Mouse (Mus musculus): ENCODE measurements at regions not wholly inside any gene's neighbourhood (a gene's known extent, or its start where the extent isn't known, plus 50 kb on each side); places are given as distances from the start of the nearest gene placed in this dataset.

DNA sequence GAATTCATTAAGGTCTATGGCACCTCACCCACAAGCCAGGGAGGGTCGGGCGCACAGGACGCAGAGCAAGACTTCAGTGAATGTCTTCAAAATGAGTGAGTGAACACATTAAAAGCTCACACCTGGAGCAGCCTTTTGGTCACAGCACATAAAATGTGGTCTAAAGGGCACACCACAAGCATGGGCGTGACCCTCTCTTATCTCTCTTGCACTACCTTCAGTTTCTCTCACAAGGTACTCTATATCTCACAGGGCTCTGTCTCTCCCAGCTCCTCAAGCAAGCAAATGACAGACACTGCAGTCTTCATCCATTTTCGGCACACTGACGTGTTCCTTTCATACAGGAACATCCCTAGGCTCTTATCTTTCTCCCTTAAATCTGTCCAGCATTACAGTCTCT lies 444.0 kb downstream of the Slc16a7 start:
- ATAC-seq (ENCODE audit: low FRiP score, low TSS enrichment) = no peak
- 93% methylated on average over 6 of the region's 6 CpGs for WGBS
- Histone ChIP-seq H3K27me3 (ENCODE audit: control insufficient read depth, insufficient read depth, low read length) (no peaks in the 10 kb centered on the region), H3K4me1 (ENCODE audit: control insufficient read depth, insufficient read depth, low read length) (no peaks in the 10 kb centered on the region), H3K9me3 (ENCODE audit: control insufficient read depth, low read length) (no peaks in the 10 kb centered on the region), H3K36me3 (ENCODE audit: control insufficient read depth, insufficient read depth, low read length) (no peaks in the 10 kb centered on the region), H3K4me2 (ENCODE audit: low read length) (no peak overlapping the region), H3K4me3 (replicated peaks; ENCODE audit: low read depth, low read length) (no peak overlapping the region), H3K27ac (replicated peaks; ENCODE audit: low read depth, low read length) (no peak overlapping the region), H3K9ac (replicated peaks; ENCODE audit: low read length) (no peak overlapping the region)
- no peak for DNase-seq

DNA sequence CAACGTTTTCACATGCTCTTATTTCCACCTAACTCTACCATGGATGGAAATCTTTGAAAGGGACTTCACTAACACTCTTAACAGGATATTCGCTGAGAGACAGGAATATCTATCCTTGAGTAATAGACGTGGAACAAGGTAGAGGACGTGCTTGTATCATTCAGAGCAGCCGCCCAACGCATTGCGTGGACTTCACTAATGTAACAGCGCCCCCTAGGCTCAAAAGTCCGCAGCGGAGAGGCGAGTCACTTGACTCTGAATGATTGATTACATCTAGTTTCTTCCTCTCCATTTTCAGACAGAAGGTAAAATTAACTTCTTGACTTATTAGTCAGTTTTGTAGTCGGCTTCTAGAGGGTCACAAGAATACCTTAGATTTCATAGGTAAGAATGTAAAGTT lies 447.1 kb downstream of the Slc16a7 start:
- no peak overlapping the region for H3K4me3 ChIP-seq (replicated peaks; ENCODE audit: low read depth, low read length)
- no peaks in the 10 kb centered on the region for H3K27me3 ChIP-seq (ENCODE audit: control insufficient read depth, insufficient read depth, low read length)
- ATAC-seq (ENCODE audit: low FRiP score, low TSS enrichment) = no peak
- no peaks in the 10 kb centered on the region for H3K36me3 ChIP-seq (ENCODE audit: control insufficient read depth, insufficient read depth, low read length)
- WGBS = 56% methylated on average over 12 of the region's 12 CpGs
- H3K27ac ChIP-seq (replicated peaks; ENCODE audit: low read depth, low read length) = no peak overlapping the region
- H3K4me1 ChIP-seq (ENCODE audit: control insufficient read depth, insufficient read depth, low read length) = no peaks in the 10 kb centered on the region
- no peak overlapping the region for H3K9ac ChIP-seq (replicated peaks; ENCODE audit: low read length)
- no peak overlapping the region for H3K4me2 ChIP-seq (ENCODE audit: low read length)
- peak; percentile 42 for DNase-seq
- no peaks in the 10 kb centered on the region for H3K9me3 ChIP-seq (ENCODE audit: control insufficient read depth, low read length)

DNA sequence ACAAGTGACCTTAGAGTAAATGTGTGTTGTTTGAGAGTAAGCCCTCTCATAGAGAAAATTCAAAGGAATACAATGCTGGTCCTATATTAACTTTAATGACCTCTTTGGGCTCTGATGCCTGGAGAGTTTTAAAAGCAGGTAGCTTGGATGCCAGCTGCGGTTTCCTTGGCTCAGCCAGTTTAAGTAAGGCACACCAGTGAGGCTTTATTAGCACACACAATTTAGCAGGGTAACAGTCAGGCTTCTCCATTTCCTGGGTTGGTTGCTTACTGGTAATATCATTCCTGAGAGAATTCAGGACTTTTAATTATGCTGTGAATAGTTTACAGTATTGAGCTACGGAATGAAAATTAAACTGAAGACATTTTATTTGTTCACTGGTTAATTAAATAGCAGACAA lies 462.0 kb downstream of the Slc16a7 start:
- 73% methylated on average over 2 of the region's 2 CpGs for WGBS
- Histone ChIP-seq H3K4me2 (ENCODE audit: low read length) (no peak overlapping the region), H3K36me3 (ENCODE audit: control insufficient read depth, insufficient read depth, low read length) (no peaks in the 10 kb centered on the region), H3K27me3 (ENCODE audit: control insufficient read depth, insufficient read depth, low read length) (no peaks in the 10 kb centered on the region), H3K9ac (replicated peaks; ENCODE audit: low read length) (no peak overlapping the region), H3K27ac (replicated peaks; ENCODE audit: low read depth, low read length) (no peak overlapping the region), H3K4me1 (ENCODE audit: control insufficient read depth, insufficient read depth, low read length) (no peaks in the 10 kb centered on the region), H3K4me3 (replicated peaks; ENCODE audit: low read depth, low read length) (no peak overlapping the region), H3K9me3 (ENCODE audit: control insufficient read depth, low read length) (no peaks in the 10 kb centered on the region)
- DNase-seq (peak; percentile 3), ATAC-seq (ENCODE audit: low FRiP score, low TSS enrichment) (no peak)

DNA sequence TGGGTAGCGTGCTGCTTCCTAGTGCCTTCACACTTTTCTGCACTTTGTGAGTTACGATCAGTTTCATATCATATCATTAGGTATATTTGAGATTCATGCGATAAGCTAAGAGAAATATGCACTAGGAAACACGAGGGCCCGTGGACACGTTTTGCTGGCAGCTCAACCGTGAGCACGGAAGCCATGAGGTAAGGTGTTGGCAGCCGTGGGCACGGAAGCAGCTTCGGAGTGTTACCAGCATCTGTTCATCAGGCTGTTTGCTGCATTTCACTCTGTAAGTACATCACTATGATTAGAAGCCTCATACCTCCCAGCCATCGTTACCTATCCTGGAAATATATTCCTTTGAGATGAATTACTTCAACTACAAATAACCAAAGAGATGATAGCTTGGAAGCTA lies 489.2 kb downstream of the Slc16a7 start:
- Histone ChIP-seq H3K27me3 (ENCODE audit: control insufficient read depth, insufficient read depth, low read length) (no peaks in the 10 kb centered on the region), H3K4me1 (ENCODE audit: control insufficient read depth, insufficient read depth, low read length) (no peaks in the 10 kb centered on the region), H3K4me2 (ENCODE audit: low read length) (no peak overlapping the region), H3K9ac (replicated peaks; ENCODE audit: low read length) (no peak overlapping the region), H3K4me3 (replicated peaks; ENCODE audit: low read depth, low read length) (no peak overlapping the region), H3K27ac (replicated peaks; ENCODE audit: low read depth, low read length) (no peak overlapping the region), H3K36me3 (ENCODE audit: control insufficient read depth, insufficient read depth, low read length) (no peaks in the 10 kb centered on the region), H3K9me3 (ENCODE audit: control insufficient read depth, low read length) (no peaks in the 10 kb centered on the region)
- WGBS = 93% methylated on average over 12 of the region's 12 CpGs
- DNase-seq (no peak), ATAC-seq (ENCODE audit: low FRiP score, low TSS enrichment) (no peak)

DNA sequence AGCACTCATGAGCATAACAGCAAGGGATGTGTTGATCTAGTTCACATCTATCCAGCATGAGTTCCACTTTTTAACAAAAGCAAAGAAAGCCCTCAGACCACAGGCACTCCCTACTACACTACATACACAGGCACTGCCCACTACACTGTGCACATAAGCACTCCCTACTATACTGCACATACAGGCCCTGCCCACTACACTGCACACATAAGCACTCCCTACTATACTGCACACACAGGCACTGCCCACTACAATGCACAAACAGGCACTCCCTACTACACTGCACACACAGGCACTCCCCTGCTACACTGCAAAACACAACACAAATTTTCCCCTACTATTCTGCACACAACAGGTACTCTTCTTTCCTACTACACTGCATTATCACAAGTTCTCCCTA lies 510.7 kb downstream of the Slc16a7 start:
- Histone ChIP-seq H3K27me3 (ENCODE audit: control insufficient read depth, insufficient read depth, low read length) (no peaks in the 10 kb centered on the region), H3K27ac (replicated peaks; ENCODE audit: low read depth, low read length) (no peak overlapping the region), H3K36me3 (ENCODE audit: control insufficient read depth, insufficient read depth, low read length) (no peaks in the 10 kb centered on the region), H3K9ac (replicated peaks; ENCODE audit: low read length) (no peak overlapping the region), H3K4me2 (ENCODE audit: low read length) (no peak overlapping the region), H3K4me1 (ENCODE audit: control insufficient read depth, insufficient read depth, low read length) (no peaks in the 10 kb centered on the region), H3K4me3 (replicated peaks; ENCODE audit: low read depth, low read length) (no peak overlapping the region), H3K9me3 (ENCODE audit: control insufficient read depth, low read length) (no peaks in the 10 kb centered on the region)
- DNase-seq (no peak), ATAC-seq (ENCODE audit: low FRiP score, low TSS enrichment) (no peak)

DNA sequence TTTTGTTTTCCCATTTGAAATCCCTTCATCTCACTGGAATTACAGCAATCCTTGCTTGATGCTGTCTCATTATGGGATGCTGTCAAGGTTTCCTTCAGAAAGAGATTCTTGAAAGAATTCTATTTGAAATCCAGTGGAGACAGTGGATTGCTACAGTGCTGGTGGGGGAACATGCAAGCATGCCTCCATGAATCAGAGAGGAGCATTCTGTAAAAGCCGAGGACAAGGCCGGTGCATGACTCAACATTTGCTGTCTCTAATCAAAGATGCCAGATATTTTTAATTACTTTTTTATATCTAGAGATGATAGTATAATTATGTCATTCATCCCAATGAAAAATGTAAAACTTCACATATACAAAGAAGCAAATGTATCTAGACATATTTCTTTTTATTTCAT lies 511.6 kb downstream of the Slc16a7 start:
- no peak for ATAC-seq (ENCODE audit: low FRiP score, low TSS enrichment)
- H3K9me3 ChIP-seq (ENCODE audit: control insufficient read depth, low read length) = no peaks in the 10 kb centered on the region
- no peaks in the 10 kb centered on the region for H3K36me3 ChIP-seq (ENCODE audit: control insufficient read depth, insufficient read depth, low read length)
- H3K9ac ChIP-seq (replicated peaks; ENCODE audit: low read length) = no peak overlapping the region
- H3K27me3 ChIP-seq (ENCODE audit: control insufficient read depth, insufficient read depth, low read length) = no peaks in the 10 kb centered on the region
- H3K4me3 ChIP-seq (replicated peaks; ENCODE audit: low read depth, low read length) = no peak overlapping the region
- no peak overlapping the region for H3K4me2 ChIP-seq (ENCODE audit: low read length)
- H3K4me1 ChIP-seq (ENCODE audit: control insufficient read depth, insufficient read depth, low read length) = no peaks in the 10 kb centered on the region
- H3K27ac ChIP-seq (replicated peaks; ENCODE audit: low read depth, low read length) = no peak overlapping the region
- DNase-seq = no peak
- WGBS = 97% methylated on average over 2 of the region's 2 CpGs

DNA sequence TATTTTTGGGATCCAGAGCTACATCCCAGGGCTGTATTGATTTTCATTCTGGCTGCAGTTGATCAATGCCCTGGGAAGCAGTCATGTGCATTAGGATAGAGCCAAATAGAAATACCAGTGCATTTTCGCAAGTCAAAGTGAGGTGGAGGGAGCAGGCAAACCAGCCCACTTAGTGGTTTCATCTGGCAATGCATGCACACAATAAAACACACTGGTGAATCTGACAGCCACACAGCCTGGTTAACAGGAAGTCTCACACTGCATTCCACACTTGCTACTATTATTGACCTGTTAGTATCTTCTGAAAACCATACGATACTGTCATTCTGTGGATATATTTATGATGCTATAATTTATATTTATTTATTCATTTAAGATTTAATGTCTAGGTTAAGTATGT lies 517.1 kb downstream of the Slc16a7 start:
- H3K4me2 ChIP-seq (ENCODE audit: low read length) = no peak overlapping the region
- H3K4me3 ChIP-seq (replicated peaks; ENCODE audit: low read depth, low read length) = no peak overlapping the region
- no peaks in the 10 kb centered on the region for H3K27me3 ChIP-seq (ENCODE audit: control insufficient read depth, insufficient read depth, low read length)
- no peak overlapping the region for H3K27ac ChIP-seq (replicated peaks; ENCODE audit: low read depth, low read length)
- peak; percentile 1 for DNase-seq
- H3K4me1 ChIP-seq (ENCODE audit: control insufficient read depth, insufficient read depth, low read length) = no peaks in the 10 kb centered on the region
- H3K36me3 ChIP-seq (ENCODE audit: control insufficient read depth, insufficient read depth, low read length) = no peaks in the 10 kb centered on the region
- H3K9ac ChIP-seq (replicated peaks; ENCODE audit: low read length) = no peak overlapping the region
- 87% methylated on average over 2 of the region's 2 CpGs for WGBS
- H3K9me3 ChIP-seq (ENCODE audit: control insufficient read depth, low read length) = no peaks in the 10 kb centered on the region
- ATAC-seq (ENCODE audit: low FRiP score, low TSS enrichment) = no peak

DNA sequence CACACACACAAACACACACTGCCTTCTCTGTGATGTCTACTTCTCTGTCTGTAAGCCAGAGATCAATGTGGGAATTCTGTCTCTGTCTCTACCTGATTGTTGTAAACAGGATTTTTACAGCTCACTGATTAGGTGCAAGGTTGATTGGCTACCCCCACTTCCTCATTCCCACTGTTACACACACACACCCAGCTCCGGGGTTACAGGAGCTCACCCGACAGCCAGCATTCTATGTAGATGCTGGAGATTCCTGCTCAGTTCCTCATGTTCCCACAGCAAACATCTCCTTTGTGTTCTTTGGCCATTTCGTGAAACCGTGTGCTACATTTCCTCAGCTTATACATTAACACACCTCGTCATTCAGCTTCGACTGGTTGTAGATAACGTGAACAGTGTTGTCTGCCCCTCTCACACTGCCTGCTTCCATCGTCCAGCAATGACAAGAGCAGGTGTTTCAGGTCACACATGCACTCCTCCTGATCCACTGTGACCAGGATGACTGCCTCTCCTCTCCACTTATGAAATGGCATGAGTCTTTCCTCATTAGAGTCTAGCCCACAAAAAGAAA lies 546.6 kb downstream of the Slc16a7 start:
- 84% methylated on average over 8 of the region's 8 CpGs for WGBS
- no peaks in the 10 kb centered on the region for H3K27me3 ChIP-seq (ENCODE audit: control insufficient read depth, insufficient read depth, low read length)
- H3K4me1 ChIP-seq (ENCODE audit: control insufficient read depth, insufficient read depth, low read length) = no peaks in the 10 kb centered on the region
- H3K4me2 ChIP-seq (ENCODE audit: low read length) = no peak overlapping the region
- ATAC-seq (ENCODE audit: low FRiP score, low TSS enrichment) (no peak), DNase-seq (no peak)
- no peak overlapping the region for H3K27ac ChIP-seq (replicated peaks; ENCODE audit: low read depth, low read length)
- H3K9me3 ChIP-seq (ENCODE audit: control insufficient read depth, low read length) = no peaks in the 10 kb centered on the region
- H3K36me3 ChIP-seq (ENCODE audit: control insufficient read depth, insufficient read depth, low read length) = no peaks in the 10 kb centered on the region
- H3K9ac ChIP-seq (replicated peaks; ENCODE audit: low read length) = no peak overlapping the region
- no peak overlapping the region for H3K4me3 ChIP-seq (replicated peaks; ENCODE audit: low read depth, low read length)

DNA sequence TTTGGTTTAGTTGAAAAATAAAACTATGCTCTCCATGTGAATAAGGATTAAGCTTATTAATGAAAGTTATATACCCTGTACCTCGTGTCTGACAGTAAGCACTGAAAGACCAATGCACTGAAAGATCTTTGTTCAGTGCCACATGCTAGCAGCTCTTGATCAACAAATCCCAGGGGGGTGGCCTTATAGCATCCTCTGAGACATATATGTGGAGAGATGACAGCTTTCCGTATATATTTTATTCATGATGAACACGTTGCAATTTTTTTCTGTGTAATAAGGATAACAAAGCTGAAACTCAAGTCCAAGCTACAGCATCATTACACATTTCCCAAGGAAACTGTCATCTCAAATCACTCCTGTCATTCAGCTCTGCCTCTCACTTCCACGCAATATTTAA lies 555.3 kb downstream of the Slc16a7 start:
- DNase-seq = peak; percentile 76
- H3K27me3 ChIP-seq (ENCODE audit: control insufficient read depth, insufficient read depth, low read length) = no peaks in the 10 kb centered on the region
- H3K4me3 ChIP-seq (replicated peaks; ENCODE audit: low read depth, low read length) = no peak overlapping the region
- no peak overlapping the region for H3K9ac ChIP-seq (replicated peaks; ENCODE audit: low read length)
- ATAC-seq (ENCODE audit: low FRiP score, low TSS enrichment) = peak; percentile 68; the same call in 1 of the 2 replicates
- H3K27ac ChIP-seq (replicated peaks; ENCODE audit: low read depth, low read length) = no peak overlapping the region
- H3K9me3 ChIP-seq (ENCODE audit: control insufficient read depth, low read length) = no peaks in the 10 kb centered on the region
- H3K36me3 ChIP-seq (ENCODE audit: control insufficient read depth, insufficient read depth, low read length) = no peaks in the 10 kb centered on the region
- WGBS = 51% methylated on average over 4 of the region's 4 CpGs
- no peaks in the 10 kb centered on the region for H3K4me1 ChIP-seq (ENCODE audit: control insufficient read depth, insufficient read depth, low read length)
- H3K4me2 ChIP-seq (ENCODE audit: low read length) = no peak overlapping the region

Measured in midbrain, embryonic 14.5 days (tissue).